Comparison of ENCODE assay signal across 22 mouse cellular contexts in genomic region chr15:27678511-27678910, GRCm38 (mm10).
"Had no signal": no experiment of that assay in that cellular context is flagged by ENCODE, and none has a peak within 500 bp of the region (broad histone marks: within the 10 kb centered on the region; RNA-seq: fewer than 3 reads in every experiment).

No protein-coding gene starts in this region.

- H3K27me3 ChIP-seq: neural tube, embryonic 15.5 days had no signal

- H3K4me2 ChIP-seq: liver, embryonic 12.5 days; lung, embryonic 14.5 days; midbrain, embryonic 13.5 days; neural tube, embryonic 13.5 days; neural tube, embryonic 15.5 days; stomach, embryonic 15.5 days had no signal

- H3K36me3 ChIP-seq: liver, embryonic 12.5 days; midbrain, embryonic 10.5 days; midbrain, embryonic 13.5 days; neural tube, embryonic 13.5 days; neural tube, embryonic 15.5 days; stomach, embryonic 15.5 days had no signal

- H3K27ac ChIP-seq: liver, embryonic 12.5 days; liver, embryonic 14.5 days; midbrain, embryonic 10.5 days; midbrain, embryonic 13.5 days; neural tube, embryonic 13.5 days; neural tube, embryonic 15.5 days; stomach, embryonic 15.5 days; stomach, postnatal 0 days had no signal

- H3K9ac ChIP-seq: liver, embryonic 12.5 days; liver, embryonic 14.5 days; lung, embryonic 14.5 days; midbrain, embryonic 13.5 days; neural tube, embryonic 13.5 days; neural tube, embryonic 15.5 days; stomach, embryonic 15.5 days had no signal

- DNase-seq: lung, adult 18-20 months; lung, embryonic 14.5 days; lung, postnatal 14 days; lung, postnatal 4 days; retina, postnatal 1 day; right cerebral cortex, adult 18-20 months; right cerebral cortex, postnatal 25 days; right cerebral cortex, postnatal 4 days; spleen, adult 18-20 months; thymus, adult 2 months; thymus, postnatal 25 days; thymus, postnatal 4 days had no signal

- H3K9me3 ChIP-seq: liver, embryonic 12.5 days; midbrain, embryonic 10.5 days; midbrain, embryonic 13.5 days; neural tube, embryonic 13.5 days; neural tube, embryonic 15.5 days; stomach, embryonic 15.5 days had no signal

- H3K4me3 ChIP-seq: liver, embryonic 12.5 days; midbrain, embryonic 10.5 days; midbrain, embryonic 13.5 days; myocyte; neural tube, embryonic 13.5 days; neural tube, embryonic 15.5 days; stomach, embryonic 15.5 days had no signal

- ATAC-seq: liver, embryonic 12.5 days; midbrain, embryonic 13.5 days; midbrain, embryonic 16.5 days had no signal
